Mouse (Mus musculus) layer of hippocampus, adult 8-10 months (tissue): ENCODE results near the gene Cat. TPM values are rescaled to one million over a fixed set of nuclear protein-coding genes. Genes with fewer than 3 reads are reported as not detected.

Experiments used
- DNase-seq, 2 experiments: peaks; one replicate each; pipeline ENCODE4 v3.0.0; 2022; ENCODE audit warnings: low spot score in 2 of 2
- total RNA-seq, 4 experiments: library from RNA; stranded (reverse); gene quantifications; 2 replicates each; pipeline ENCODE4 v1.2.4; 2022

The Cat gene
- total RNA-seq, 4 experiments from 2014 or later, result 49.7 to 57.9 (median 51.6) TPM

GRCm38 (mm10) chr2:103436534-103436933 is 48.4 kb downstream of the Cat start:
- DNase-seq, result no peak

GRCm38 (mm10) chr2:103435110-103435509 is 49.9 kb downstream of the Cat start:
- peak; percentile 18 to 22 for DNase-seq

GRCm38 (mm10) chr2:103432695-103433275 is 52.2 kb downstream of the Cat start:
- no peak for DNase-seq

- no peak for DNase-seq
Observed at GRCm38 (mm10) chr2:103430712-103431111, 54.2 kb downstream of the Cat start.

GRCm38 (mm10) chr2:103428356-103428755 is 56.6 kb downstream of the Cat start:
- no peak for DNase-seq

GRCm38 (mm10) chr2:103425456-103426063 is 59.4 kb downstream of the Cat start:
- DNase-seq, result no peak

- DNase-seq, result peak; percentile 26 to 75
Observed at GRCm38 (mm10) chr2:103424349-103425026, 60.5 kb downstream of the Cat start.

- DNase-seq, result no peak
Observed at GRCm38 (mm10) chr2:103423884-103424283, 61.1 kb downstream of the Cat start.

GRCm38 (mm10) chr2:103420650-103421507 is 64.1 kb downstream of the Cat start:
- DNase-seq, result no peak

- DNase-seq, result no peak
Observed at GRCm38 (mm10) chr2:103415774-103416173, 69.2 kb downstream of the Cat start.

GRCm38 (mm10) chr2:103413381-103413780 is 71.6 kb downstream of the Cat start:
- DNase-seq, result no peak

GRCm38 (mm10) chr2:103411816-103412215 is 73.1 kb downstream of the Cat start:
- no peak for DNase-seq

GRCm38 (mm10) chr2:103411348-103411747 is 73.6 kb downstream of the Cat start, which contains the start of gene Elf5:
Gene Elf5 (plus strand): TSS chr2:103411688.
- no peak for DNase-seq

- no peak for DNase-seq
Observed at GRCm38 (mm10) chr2:103406239-103406638, 78.7 kb downstream of the Cat start.

Other genes starting within 250 kb of the Cat start
- gene Ehf, start 181.9 kb downstream of the Cat start, total RNA-seq, result not detected
- 1 to 10 TPM; 1.3 to 1.5 (median 1.4) TPM for gene Elf5, start 73.5 kb downstream of the Cat start, total RNA-seq
- gene Abtb2, start 81.2 kb upstream of the Cat start, total RNA-seq, result 10 to 100 TPM in 2 of 4 experiments, 1 to 10 TPM in 2; 8.8 to 10.6 (median 10.1) TPM